Mouse (Mus musculus) erythroblast, embryonic 14.5 days (primary cell): ENCODE measurements around the gene Ncoa7.

Source experiments
- GATA1 ChIP-seq: IDR thresholded peaks from 2 replicates; pipeline ENCODE4 v1.6.1; 2012; ENCODE audit warnings: low read length, inconsistent platforms, mixed read lengths
- TAL1 ChIP-seq: IDR thresholded peaks from 3 replicates; pipeline ENCODE4 v1.6.1; 2012; ENCODE audit warnings: low read length, inconsistent platforms, mixed read lengths

GRCm38 (mm10) chr10:30786103-30786754, 16.9 kb downstream of the Ncoa7 start:
- TF ChIP-seq GATA1 = no peak
- no peak for TF ChIP-seq TAL1
